Mouse (Mus musculus) liver, embryonic 14.5 days (tissue): ENCODE measurements around the gene Slc22a5. TPM values are rescaled to one million over a fixed set of nuclear protein-coding genes. Genes with fewer than 3 reads are reported as not detected.
A peak's percentile ranks its signal among the peaks of the same experiment; 100 is the strongest.

Experiments used
- ATAC-seq: fragments of 200-750 bp; cut with Nextera tagmentation; 2 replicates; pipeline ENCODE4 v1.8.0; 2017; ENCODE audit warnings: moderate number of reproducible peaks, mild to moderate bottlenecking, moderate library complexity; ENCODE audit not compliant: insufficient read depth
- DNase-seq, 3 experiments: peaks; one replicate each; pipeline ENCODE4 v3.0.0-alpha.2; 2012 to 2013; ENCODE audit warnings: low read depth in 3 of 3, low spot score in 3 of 3
- H3K27ac ChIP-seq: fragments of 300-500 bp; sonication (generic); 2 replicates; pipeline ENCODE4 v1.5.1; 2014; ENCODE audit warnings: moderate library complexity, mild to moderate bottlenecking, control low read depth, inconsistent platforms
- H3K27me3 ChIP-seq: fragments of 300-500 bp; sonication (generic); 2 replicates; pipeline ENCODE4 v1.6.1; 2014; ENCODE audit warnings: mild to moderate bottlenecking, low read length, moderate library complexity; ENCODE audit not compliant: control insufficient read depth, insufficient read depth
- H3K36me3 ChIP-seq: fragments of 300-500 bp; sonication (generic); replicated peaks from 2 replicates; pipeline ENCODE4 v1.6.1; 2014; ENCODE audit warnings: low read depth; ENCODE audit not compliant: control insufficient read depth, insufficient read depth
- H3K4me1 ChIP-seq, 2 experiments: fragments of 200-500 bp in 1 of 2; fragments of 300-500 bp in 1 of 2; sonication (generic) in 1 of 2; replicated peaks; 2 replicates each; pipeline ENCODE4 v1.6.1; 2012 to 2014; ENCODE audit warnings: antibody characterized with exemption in 1 of 2, inconsistent platforms in 1 of 2, low read length in 1 of 2; ENCODE audit not compliant: control insufficient read depth in 2 of 2, insufficient read depth in 2 of 2
- H3K4me2 ChIP-seq: fragments of 300-500 bp; sonication (generic); 2 replicates; pipeline ENCODE4 v1.6.1; 2014; ENCODE audit warnings: low read depth, mild to moderate bottlenecking, control low read depth, moderate library complexity
- H3K4me3 ChIP-seq, 2 experiments: fragments of 200-500 bp in 1 of 2; fragments of 300-500 bp in 1 of 2; sonication (generic) in 1 of 2; 2 replicates each; pipeline ENCODE4 v1.5.1; 2012 to 2014; ENCODE audit warnings: low read depth in 2 of 2, low read length in 2 of 2, mild to moderate bottlenecking in 2 of 2, control low read depth in 1 of 2, inconsistent platforms in 1 of 2, moderate library complexity in 1 of 2; ENCODE audit not compliant: insufficient read depth in 1 of 2
- H3K9ac ChIP-seq: fragments of 300-500 bp; sonication (generic); replicated peaks from 2 replicates; pipeline ENCODE4 v1.6.1; 2014; ENCODE audit warnings: mild to moderate bottlenecking, control low read depth, moderate library complexity
- H3K9me3 ChIP-seq: fragments of 300-500 bp; sonication (generic); 2 replicates; pipeline ENCODE4 v1.6.1; 2016; ENCODE audit warnings: low read length, mixed read lengths; ENCODE audit not compliant: control insufficient read depth
- CTCF ChIP-seq: IDR thresholded peaks from 2 replicates; pipeline ENCODE4 v1.5.1; 2016; ENCODE audit warnings: antibody characterized with exemption, low read depth, control low read depth
- EP300 ChIP-seq: IDR thresholded peaks from 2 replicates; pipeline ENCODE4 v1.6.1; 2016; ENCODE audit warnings: antibody characterized with exemption, low read depth
- WGBS: fragments of 180-500 bp; shearing (Covaris S2); extraction: QIAGEN DNeasy Blood & Tissue Kit; methylation state at CpG from one replicate; pipeline ENCODE4 v1.1.7; 2014; ENCODE audit not compliant: insufficient replicate concordance; 5-methylcytosine and 5-hydroxymethylcytosine counted together
- polyA plus RNA-seq, 2 experiments: library from polyadenylated mRNA; depleted of rRNA in 1 of 2; stranded (reverse) in 1 of 2; unstranded in 1 of 2; fragments of >200 nt; fragmentation: Nextera tagmentation in 1 of 2; extraction: Ambion mirVana in 1 of 2; gene quantifications; 2 replicates each; pipeline versions ENCODE4 v1.2.1 to v1.2.3; 2012 to 2014

Slc22a5 gene
- polyA plus RNA-seq, 2 experiments: 1.7 to 1.9 TPM

GRCm38 (mm10) chr11:53853665-53854064, 37.8 kb downstream of the Slc22a5 start:
- Histone ChIP-seq H3K9ac (no peak overlapping the region), H3K4me2 (no peak overlapping the region), H3K4me3 (no peak overlapping the region), H3K27me3 (no peaks in the 10 kb centered on the region), H3K4me1 (no peaks in the 10 kb centered on the region; a peak in 1 of 4 replicates), H3K27ac (no peak overlapping the region), H3K36me3 (no peaks in the 10 kb centered on the region), H3K9me3 (no peaks in the 10 kb centered on the region)
- no peak for TF ChIP-seq EP300
- no peak for TF ChIP-seq CTCF
- 48% methylated on average over 5 of the region's 5 CpGs for WGBS
- DNase-seq: no peak
- ATAC-seq: no peak

- Histone ChIP-seq H3K36me3 (no peaks in the 10 kb centered on the region), H3K27ac (no peak overlapping the region), H3K4me3 (no peak overlapping the region), H3K9ac (no peak overlapping the region), H3K9me3 (no peaks in the 10 kb centered on the region), H3K4me2 (no peak overlapping the region), H3K4me1 (no peaks in the 10 kb centered on the region; a peak in 1 of 4 replicates), H3K27me3 (no peaks in the 10 kb centered on the region)
- ATAC-seq (no peak), DNase-seq (no peak)
- WGBS: 10% methylated on average over 5 of the region's 5 CpGs
- TF ChIP-seq EP300: no peak
- TF ChIP-seq CTCF: no peak
These were observed 39.7 kb downstream of the Slc22a5 start for GRCm38 (mm10) chr11:53851795-53852194.

- H3K36me3 ChIP-seq: no peaks in the 10 kb centered on the region
- H3K27ac ChIP-seq: no peak overlapping the region
- H3K9ac ChIP-seq: no peak overlapping the region
- TF ChIP-seq EP300 (no peak), CTCF (peak; percentile 84)
- H3K27me3 ChIP-seq: no peaks in the 10 kb centered on the region
- ATAC-seq (no peak), DNase-seq (peak; percentile 24 to 30 (median 25))
- H3K9me3 ChIP-seq: no peaks in the 10 kb centered on the region
- no peak overlapping the region; the same call in 1 of the 2 replicates for H3K4me2 ChIP-seq
- 29% methylated on average over 9 of the region's 9 CpGs for WGBS
- H3K4me1 ChIP-seq: no peaks in the 10 kb centered on the region; a peak in 2 of 4 replicates
- H3K4me3 ChIP-seq: no peak overlapping the region
These were observed 41.7 kb downstream of the Slc22a5 start for GRCm38 (mm10) chr11:53849588-53850320.

GRCm38 (mm10) chr11:53845680-53846079, 45.8 kb downstream of the Slc22a5 start:
- no peak overlapping the region for H3K9ac ChIP-seq
- no peak for DNase-seq
- H3K4me1 ChIP-seq: no peaks in the 10 kb centered on the region; a peak in 1 of 4 replicates
- H3K27me3 ChIP-seq: no peaks in the 10 kb centered on the region
- H3K9me3 ChIP-seq: no peaks in the 10 kb centered on the region
- H3K27ac ChIP-seq: no peak overlapping the region
- 54% methylated on average over 6 of the region's 6 CpGs for WGBS
- H3K36me3 ChIP-seq: no peaks in the 10 kb centered on the region
- H3K4me2 ChIP-seq: no peak overlapping the region
- no peak overlapping the region for H3K4me3 ChIP-seq
- ATAC-seq: no peak
- TF ChIP-seq CTCF (no peak), EP300 (no peak)

GRCm38 (mm10) chr11:53843106-53843505, 48.4 kb downstream of the Slc22a5 start:
- no peak overlapping the region for H3K4me2 ChIP-seq
- H3K4me3 ChIP-seq: no peak overlapping the region
- ATAC-seq (no peak), DNase-seq (no peak)
- no peaks in the 10 kb centered on the region for H3K27me3 ChIP-seq
- TF ChIP-seq EP300: no peak
- no peak for TF ChIP-seq CTCF
- no peaks in the 10 kb centered on the region for H3K36me3 ChIP-seq
- H3K4me1 ChIP-seq: peaks cover 0 to 2% of the 10 kb centered on the region in 2 experiments; a peak in 1 of 4 replicates
- WGBS: 76% methylated on average over 10 of the region's 10 CpGs
- no peaks in the 10 kb centered on the region for H3K9me3 ChIP-seq
- H3K9ac ChIP-seq: no peak overlapping the region
- H3K27ac ChIP-seq: no peak overlapping the region
